Mouse (Mus musculus) midbrain, embryonic 11.5 days (tissue): ENCODE measurements around the gene Nyap1. TPM values are rescaled to one million over a fixed set of nuclear protein-coding genes. Genes with fewer than 3 reads are reported as not detected.

ENCODE experiments used
- ATAC-seq: fragments of 200-750 bp; cut with Nextera tagmentation; 2 replicates; pipeline ENCODE4 v1.8.0; 2017; ENCODE audit warnings: moderate TSS enrichment, moderate library complexity; ENCODE audit not compliant: low FRiP score
- DNase-seq: peaks from one replicate; pipeline ENCODE4 v3.0.0; 2015; ENCODE audit warnings: low spot score; ENCODE audit errors: missing footprints
- H3K27ac ChIP-seq: fragments of 300-500 bp; sonication (generic); 2 replicates; pipeline ENCODE4 v1.5.1; 2014; ENCODE audit warnings: low read depth, low read length
- H3K27me3 ChIP-seq: fragments of 300-500 bp; sonication (generic); 2 replicates; pipeline ENCODE4 v1.6.1; 2014; ENCODE audit warnings: mild to moderate bottlenecking, low read length, moderate library complexity, mixed read lengths; ENCODE audit not compliant: control insufficient read depth, insufficient read depth
- H3K36me3 ChIP-seq: fragments of 300-500 bp; sonication (generic); 2 replicates; pipeline ENCODE4 v1.6.1; 2014; ENCODE audit warnings: mild to moderate bottlenecking, low read length, moderate library complexity, mixed read lengths; ENCODE audit not compliant: control insufficient read depth, insufficient read depth
- H3K4me1 ChIP-seq: fragments of 300-500 bp; sonication (generic); 2 replicates; pipeline ENCODE4 v1.6.1; 2014; ENCODE audit warnings: low read length; ENCODE audit not compliant: control insufficient read depth, insufficient read depth
- H3K4me2 ChIP-seq: fragments of 300-500 bp; sonication (generic); 2 replicates; pipeline ENCODE4 v1.6.1; 2014; ENCODE audit warnings: mild to moderate bottlenecking, moderate library complexity
- H3K4me3 ChIP-seq: fragments of 300-500 bp; sonication (generic); 2 replicates; pipeline ENCODE4 v1.5.1; 2014; ENCODE audit warnings: low read depth, low read length
- H3K9ac ChIP-seq: fragments of 300-500 bp; sonication (generic); 2 replicates; pipeline ENCODE4 v1.6.1; 2014; ENCODE audit warnings: low read length
- H3K9me3 ChIP-seq: fragments of 300-500 bp; sonication (generic); 2 replicates; pipeline ENCODE4 v1.6.1; 2016; ENCODE audit warnings: low read length; ENCODE audit not compliant: control insufficient read depth
- WGBS: fragments of 180-500 bp; shearing (Covaris S2); extraction: QIAGEN DNeasy Blood & Tissue Kit; methylation state at CpG from one replicate; pipeline ENCODE4 v1.1.7; 2014; 5-methylcytosine and 5-hydroxymethylcytosine counted together
- polyA plus RNA-seq: library from polyadenylated mRNA; unstranded; fragments of >200 nt; fragmentation: Nextera tagmentation; extraction: Ambion mirVana; gene quantifications from 2 replicates; pipeline ENCODE4 v1.2.1, GENCODE M21; 2014

Gene Nyap1
- polyA plus RNA-seq, 1 experiment from 2014 or later = 4.8 TPM

- peaks cover 2% of the 10 kb centered on the region; the same call in 1 of the 2 replicates for H3K36me3 ChIP-seq
- peaks cover 27% of the 10 kb centered on the region for H3K4me1 ChIP-seq
- DNase-seq (peak; percentile 90), ATAC-seq (peak; percentile 19; the same call in 1 of the 2 replicates)
- H3K27ac ChIP-seq = no peak overlapping the region
- H3K27me3 ChIP-seq = no peaks in the 10 kb centered on the region
- WGBS = 7% methylated on average over 26 of the region's 26 CpGs
- H3K9me3 ChIP-seq = no peaks in the 10 kb centered on the region
- H3K4me2 ChIP-seq = peak overlapping the region; percentile 97
- H3K9ac ChIP-seq = peak overlapping the region; percentile 81
- peak overlapping the region; percentile 66 for H3K4me3 ChIP-seq
Observed at GRCm38 (mm10) chr5:137747326-137747961, 6.0 kb upstream of the Nyap1 start.

DNA sequence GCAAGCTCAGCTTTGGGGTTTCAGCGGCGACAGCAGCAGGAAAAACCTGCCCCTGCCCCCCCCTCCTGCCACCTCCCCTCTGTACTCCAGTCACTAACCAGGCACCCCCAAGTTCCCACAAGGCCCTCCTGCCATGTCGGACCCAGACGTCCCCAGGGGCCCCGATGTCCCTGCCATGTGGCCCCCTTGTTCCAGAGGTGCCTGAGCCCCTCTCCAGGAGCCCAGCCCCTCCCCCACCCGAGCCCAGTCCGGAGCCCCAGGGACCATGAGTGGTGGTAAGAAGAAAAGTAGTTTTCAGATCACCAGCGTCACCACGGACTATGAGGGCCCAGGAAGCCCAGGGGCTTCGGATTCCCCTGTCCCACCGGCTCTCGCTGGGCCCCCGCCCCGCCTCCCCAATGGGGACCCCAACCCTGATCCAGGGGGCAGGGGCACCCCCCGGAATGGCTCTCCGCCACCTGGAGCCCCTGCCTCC is 5.5 kb upstream of the Nyap1 start:
- DNase-seq = peak; percentile 89
- WGBS = 1% methylated on average over 16 of the region's 16 CpGs
- Histone ChIP-seq H3K36me3 (peaks cover under 1% of the 10 kb centered on the region; the same call in 1 of the 2 replicates), H3K27me3 (no peaks in the 10 kb centered on the region), H3K4me3 (peak overlapping the region; percentile 66), H3K9me3 (no peaks in the 10 kb centered on the region), H3K27ac (peak overlapping the region; percentile 86; the same call in 1 of the 2 replicates), H3K4me1 (peaks cover 27% of the 10 kb centered on the region), H3K4me2 (peak overlapping the region; percentile 97), H3K9ac (peak overlapping the region; percentile 81)
- 0 out of 2 replicates have a peak, but pooled peaks have one; percentile 5 for ATAC-seq

DNA sequence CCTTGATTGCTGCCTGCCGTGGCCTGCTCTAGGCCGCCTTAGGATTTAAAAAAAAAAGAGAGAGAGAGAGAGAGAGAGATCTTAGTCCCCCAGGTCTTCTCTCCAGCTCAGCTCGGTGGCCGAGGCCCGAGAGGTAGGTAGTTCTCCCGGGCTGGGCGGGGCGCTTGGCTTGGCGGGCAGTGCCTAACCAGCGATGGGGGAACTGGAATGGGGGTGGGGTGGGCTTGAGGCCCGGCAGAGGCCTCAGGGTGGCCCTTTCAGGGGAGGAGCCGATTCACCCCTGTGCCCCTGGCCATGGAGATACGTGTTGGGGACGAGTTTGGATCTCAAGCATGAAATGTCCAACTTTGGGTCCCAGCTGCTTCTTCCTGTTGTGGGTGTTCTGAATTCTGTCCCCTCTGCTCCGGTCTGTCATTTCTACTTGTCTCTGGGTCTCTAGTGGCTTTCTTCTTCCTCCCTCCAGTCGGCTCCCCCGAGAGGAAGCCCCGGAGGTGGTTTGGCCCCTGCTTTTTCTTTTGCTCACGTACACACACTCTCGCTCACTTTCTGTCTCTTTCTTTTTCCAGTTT is 5.0 kb upstream of the Nyap1 start:
- Histone ChIP-seq H3K9ac (peak overlapping the region; percentile 81), H3K27ac (peak overlapping the region; percentile 86), H3K4me1 (peaks cover 31% of the 10 kb centered on the region), H3K36me3 (no peaks in the 10 kb centered on the region; the same call in 1 of the 2 replicates), H3K4me2 (peak overlapping the region; percentile 97), H3K9me3 (no peaks in the 10 kb centered on the region), H3K4me3 (peak overlapping the region; percentile 66), H3K27me3 (no peaks in the 10 kb centered on the region)
- DNase-seq (peak; percentile 96), ATAC-seq (peak; percentile 45)
- under 1% methylated on average over 20 of the region's 20 CpGs for WGBS

- peak; percentile 81 for ATAC-seq
- Histone ChIP-seq H3K4me3 (peak within 1 kb of the TSS; percentile 66), H3K4me2 (peak within 1 kb of the TSS; percentile 97), H3K9ac (peak within 1 kb of the TSS; percentile 81), H3K4me1 (peaks cover 32% of the 10 kb centered on the region), H3K36me3 (no peaks in the 10 kb centered on the region), H3K27me3 (no peaks in the 10 kb centered on the region), H3K27ac (peak within 1 kb of the TSS; percentile 86), H3K9me3 (no peaks in the 10 kb centered on the region)
- 6% methylated on average over 28 of the region's 28 CpGs for WGBS
- peak; percentile 98 for DNase-seq
Observed at GRCm38 (mm10) chr5:137745214-137746171, 4.1 kb upstream of the Nyap1 start, which contains the start of gene Tsc22d4. Tsc22d4 (plus strand) TSS chr5:137745730.

DNA sequence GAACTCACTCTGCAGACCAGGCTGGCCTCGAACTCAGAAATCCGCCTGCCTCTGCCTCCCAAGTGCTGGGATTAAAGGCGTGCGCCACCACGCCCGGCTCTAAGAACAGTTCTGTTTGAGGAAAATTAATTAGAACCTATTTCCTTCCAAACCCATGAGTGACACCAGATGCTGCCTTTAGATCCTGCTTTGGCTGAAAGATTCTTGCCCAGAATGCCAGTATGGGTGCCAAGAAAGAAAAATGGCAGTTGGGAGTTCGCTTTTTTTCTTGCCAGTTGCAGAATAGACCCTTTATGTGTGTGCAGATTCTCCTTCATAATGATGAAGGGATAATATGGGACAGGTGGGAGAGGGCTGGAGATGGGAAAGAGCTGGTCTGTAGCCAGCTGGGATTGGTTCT is 2.8 kb upstream of the Nyap1 start:
- Histone ChIP-seq H3K4me3 (no peak overlapping the region), H3K4me2 (no peak overlapping the region), H3K27me3 (no peaks in the 10 kb centered on the region), H3K4me1 (peaks cover 43% of the 10 kb centered on the region), H3K9me3 (no peaks in the 10 kb centered on the region), H3K9ac (no peak overlapping the region), H3K36me3 (no peaks in the 10 kb centered on the region), H3K27ac (no peak overlapping the region)
- DNase-seq (no peak), ATAC-seq (no peak)
- WGBS = 91% methylated on average over 7 of the region's 7 CpGs

GRCm38 (mm10) chr5:137742836-137743235 is 1.4 kb upstream of the Nyap1 start:
- DNase-seq (no peak), ATAC-seq (no peak)
- Histone ChIP-seq H3K4me3 (no peak overlapping the region), H3K36me3 (no peaks in the 10 kb centered on the region), H3K9me3 (no peaks in the 10 kb centered on the region), H3K4me1 (peaks cover 47% of the 10 kb centered on the region), H3K27me3 (no peaks in the 10 kb centered on the region), H3K9ac (no peak overlapping the region), H3K4me2 (no peak overlapping the region), H3K27ac (no peak overlapping the region)
- WGBS = 91% methylated on average over 6 of the region's 6 CpGs

GRCm38 (mm10) chr5:137742048-137742447 is 641 bp upstream of the Nyap1 start:
- 73% methylated on average over 10 of the region's 10 CpGs for WGBS
- peak overlapping the region; percentile 94 for H3K4me2 ChIP-seq
- H3K36me3 ChIP-seq = no peaks in the 10 kb centered on the region
- no peaks in the 10 kb centered on the region for H3K27me3 ChIP-seq
- no peak for ATAC-seq
- peak; percentile 87 for DNase-seq
- H3K4me1 ChIP-seq = peaks cover 42% of the 10 kb centered on the region
- no peaks in the 10 kb centered on the region for H3K9me3 ChIP-seq
- H3K4me3 ChIP-seq = no peak overlapping the region; the same call in 1 of the 2 replicates
- H3K9ac ChIP-seq = no peak overlapping the region
- no peak overlapping the region for H3K27ac ChIP-seq

DNA sequence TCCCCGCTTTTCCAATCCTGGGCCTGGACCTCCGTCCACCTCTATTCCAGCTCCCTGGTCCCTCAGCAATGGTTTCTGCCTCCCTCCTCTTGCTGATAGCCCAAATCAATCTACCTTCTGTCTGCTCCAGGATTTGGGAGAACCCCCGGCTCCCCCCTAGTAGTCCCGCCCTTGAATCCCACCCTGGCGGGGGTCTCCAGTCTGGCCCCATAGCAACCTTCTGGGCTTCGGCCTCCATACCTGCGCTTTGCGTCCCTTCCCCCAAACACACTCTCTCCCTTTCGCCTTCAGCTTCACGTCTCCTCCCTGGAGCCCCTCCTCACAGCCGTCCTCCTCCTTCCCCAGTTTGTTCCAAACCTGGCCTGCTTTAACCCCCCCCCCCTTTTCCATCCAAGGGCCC is 901 bp downstream of the Nyap1 start:
- Histone ChIP-seq H3K9me3 (no peaks in the 10 kb centered on the region), H3K27me3 (no peaks in the 10 kb centered on the region)
- WGBS = 8% methylated on average over 11 of the region's 11 CpGs

More for the DNA sequence above, 901 bp downstream of the Nyap1 start:
- peak overlapping the region; percentile 94 for H3K4me2 ChIP-seq
- peak overlapping the region; percentile 83 for H3K9ac ChIP-seq
- peaks cover 4% of the 10 kb centered on the region; the same call in 1 of the 2 replicates for H3K36me3 ChIP-seq
- H3K4me3 ChIP-seq = peak overlapping the region; percentile 75
- peaks cover 39% of the 10 kb centered on the region for H3K4me1 ChIP-seq
- DNase-seq = peak; percentile 92
- H3K27ac ChIP-seq = peak overlapping the region; percentile 57
- ATAC-seq = no peak; the same call in 1 of the 2 replicates
